Mouse (Mus musculus) forebrain, embryonic 15.5 days (tissue): ENCODE measurements at regions not wholly inside any gene's neighbourhood (a gene's known extent, or its start where the extent isn't known, plus 50 kb on each side); places are given as distances from the start of the nearest gene placed in this dataset.

Experiments
- ATAC-seq: fragments of 200-750 bp; cut with Nextera tagmentation; replicated peaks from 2 replicates; pipeline ENCODE4 v1.8.0; 2017; ENCODE audit warnings: mild to moderate bottlenecking, moderate TSS enrichment, moderate library complexity
- H3K27ac ChIP-seq: fragments of 300-500 bp; sonication (generic); replicated peaks from 2 replicates; pipeline ENCODE4 v1.5.1; 2015; ENCODE audit warnings: mild to moderate bottlenecking, inconsistent platforms
- H3K27me3 ChIP-seq: fragments of 300-500 bp; sonication (generic); 2 replicates; pipeline ENCODE4 v1.6.1; 2015; ENCODE audit warnings: inconsistent platforms
- H3K36me3 ChIP-seq: fragments of 300-500 bp; sonication (generic); 2 replicates; pipeline ENCODE4 v1.6.1; 2015; ENCODE audit warnings: mild to moderate bottlenecking, inconsistent platforms
- H3K4me1 ChIP-seq: fragments of 300-500 bp; sonication (generic); 2 replicates; pipeline ENCODE4 v1.6.1; 2015; ENCODE audit warnings: inconsistent platforms
- H3K4me2 ChIP-seq: fragments of 300-500 bp; sonication (generic); replicated peaks from 2 replicates; pipeline ENCODE4 v1.6.1; 2015; ENCODE audit warnings: mild to moderate bottlenecking, inconsistent platforms
- H3K4me3 ChIP-seq: fragments of 300-500 bp; sonication (generic); 2 replicates; pipeline ENCODE4 v1.5.1; 2015; ENCODE audit warnings: mild to moderate bottlenecking, inconsistent platforms
- H3K9ac ChIP-seq: fragments of 300-500 bp; sonication (generic); replicated peaks from 2 replicates; pipeline ENCODE4 v1.6.1; 2015; ENCODE audit warnings: mild to moderate bottlenecking, inconsistent platforms
- H3K9me3 ChIP-seq: fragments of 300-500 bp; sonication (generic); 2 replicates; pipeline ENCODE4 v1.6.1; 2016; ENCODE audit warnings: inconsistent platforms
- WGBS: fragments of 180-500 bp; shearing (Covaris S2); methylation state at CpG from one replicate; pipeline ENCODE4 v1.1.7; 2015; ENCODE audit warnings: mixed read lengths; 5-methylcytosine and 5-hydroxymethylcytosine counted together

DNA sequence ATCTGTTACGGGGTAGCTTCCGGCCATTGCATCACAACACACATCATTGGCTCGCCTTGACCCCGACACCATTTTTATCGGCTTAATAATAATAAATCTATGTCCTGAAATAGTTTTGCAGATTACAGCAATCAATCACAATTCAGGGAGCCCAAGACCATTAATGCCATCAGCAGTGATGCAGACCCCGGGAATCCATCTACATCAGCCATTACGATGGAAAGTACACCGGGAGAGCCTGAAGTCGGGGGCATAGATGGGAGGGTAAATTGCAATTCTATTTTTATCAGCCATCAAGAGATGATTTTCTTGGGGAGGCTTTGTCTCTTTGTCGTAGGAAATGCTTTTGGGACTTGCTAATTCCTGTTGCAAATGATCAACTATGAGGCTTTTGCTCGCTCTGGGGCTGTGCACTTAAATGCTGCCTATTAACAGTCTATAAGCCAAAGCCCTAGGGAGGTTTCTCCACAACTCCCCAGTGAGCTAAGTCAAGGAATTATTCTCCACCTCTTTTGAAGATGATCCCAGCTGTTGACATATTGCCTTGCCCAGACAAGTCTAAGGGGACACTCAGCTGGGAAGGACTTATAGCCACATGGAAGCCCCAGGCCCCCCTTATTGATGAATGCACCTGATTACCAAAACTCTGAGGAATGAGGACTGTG lies 173.4 kb downstream of the Pik3r1 start:
- no peak overlapping the region for H3K27ac ChIP-seq
- H3K36me3 ChIP-seq = no peaks in the 10 kb centered on the region
- no peak overlapping the region for H3K4me3 ChIP-seq
- WGBS = 86% methylated on average over 11 of the region's 11 CpGs
- H3K4me2 ChIP-seq = no peak overlapping the region
- no peaks in the 10 kb centered on the region for H3K27me3 ChIP-seq
- H3K9me3 ChIP-seq = no peaks in the 10 kb centered on the region
- ATAC-seq = no peak
- 0 out of 2 replicates have a peak, but pooled peaks cover 3% of the 10 kb centered on the region for H3K4me1 ChIP-seq
- no peak overlapping the region for H3K9ac ChIP-seq

DNA sequence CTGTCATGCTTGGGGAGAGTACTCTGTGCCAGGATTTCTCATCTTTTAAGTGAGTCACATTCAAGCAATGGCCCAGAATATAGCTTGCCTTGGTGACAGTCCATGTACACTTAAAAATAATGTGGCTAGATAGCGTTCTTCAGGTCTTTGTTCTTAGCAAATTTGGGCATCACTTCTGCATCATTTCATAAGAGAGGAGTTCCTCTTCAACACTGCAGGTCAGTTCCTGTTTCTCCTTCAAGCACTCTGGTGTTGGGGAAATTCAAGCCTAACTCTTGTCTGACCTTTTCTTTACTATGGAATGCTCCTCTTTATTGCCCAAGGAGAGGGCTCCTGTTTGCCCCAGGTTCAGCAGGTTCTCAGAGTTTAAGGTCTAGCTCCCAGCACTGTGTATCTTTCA lies 175.7 kb downstream of the Pik3r1 start:
- H3K27ac ChIP-seq = no peak overlapping the region
- no peak overlapping the region for H3K4me2 ChIP-seq
- no peaks in the 10 kb centered on the region for H3K4me1 ChIP-seq
- no peak for ATAC-seq
- no peaks in the 10 kb centered on the region for H3K9me3 ChIP-seq
- WGBS = 100% methylated on average over 1 of the region's 1 CpGs
- H3K4me3 ChIP-seq = no peak overlapping the region
- H3K9ac ChIP-seq = no peak overlapping the region
- H3K27me3 ChIP-seq = no peaks in the 10 kb centered on the region
- H3K36me3 ChIP-seq = no peaks in the 10 kb centered on the region

DNA sequence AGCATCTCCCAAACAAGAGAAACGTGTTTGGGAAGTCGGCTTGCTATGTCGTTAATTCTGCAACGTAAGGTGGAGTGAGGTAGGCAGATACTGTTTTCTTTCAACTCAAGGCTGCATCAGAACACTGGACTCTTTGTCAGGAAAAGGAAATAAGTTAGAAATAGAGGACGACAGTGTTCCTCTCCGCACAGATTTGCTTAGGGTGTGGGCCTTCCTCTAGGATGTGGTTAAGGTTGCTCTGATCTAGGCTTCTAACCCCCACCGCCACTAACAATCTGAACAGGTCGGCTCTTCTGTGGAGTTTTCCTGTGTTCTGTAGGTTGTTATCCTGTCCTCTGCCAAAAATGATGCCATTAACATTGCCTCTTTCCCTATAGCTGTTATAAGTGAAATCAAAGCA lies 179.1 kb downstream of the Pik3r1 start:
- 79% methylated on average over 8 of the region's 8 CpGs for WGBS

GRCm38 (mm10) chr13:101586787-101587186 lies 181.2 kb downstream of the Pik3r1 start:
- WGBS = 84% methylated on average over 2 of the region's 2 CpGs
- no peak overlapping the region for H3K9ac ChIP-seq
- H3K36me3 ChIP-seq = no peaks in the 10 kb centered on the region
- no peaks in the 10 kb centered on the region for H3K4me1 ChIP-seq
- H3K4me3 ChIP-seq = no peak overlapping the region
- ATAC-seq = no peak
- H3K9me3 ChIP-seq = no peaks in the 10 kb centered on the region
- no peak overlapping the region for H3K27ac ChIP-seq
- no peaks in the 10 kb centered on the region for H3K27me3 ChIP-seq
- no peak overlapping the region for H3K4me2 ChIP-seq

More for the DNA sequence above, 179.1 kb downstream of the Pik3r1 start:
- no peak overlapping the region for H3K4me3 ChIP-seq
- H3K36me3 ChIP-seq = no peaks in the 10 kb centered on the region
- no peaks in the 10 kb centered on the region for H3K9me3 ChIP-seq
- H3K4me2 ChIP-seq = no peak overlapping the region
- no peak overlapping the region for H3K27ac ChIP-seq
- no peak for ATAC-seq
- no peaks in the 10 kb centered on the region for H3K4me1 ChIP-seq
- H3K9ac ChIP-seq = no peak overlapping the region
- no peaks in the 10 kb centered on the region for H3K27me3 ChIP-seq

DNA sequence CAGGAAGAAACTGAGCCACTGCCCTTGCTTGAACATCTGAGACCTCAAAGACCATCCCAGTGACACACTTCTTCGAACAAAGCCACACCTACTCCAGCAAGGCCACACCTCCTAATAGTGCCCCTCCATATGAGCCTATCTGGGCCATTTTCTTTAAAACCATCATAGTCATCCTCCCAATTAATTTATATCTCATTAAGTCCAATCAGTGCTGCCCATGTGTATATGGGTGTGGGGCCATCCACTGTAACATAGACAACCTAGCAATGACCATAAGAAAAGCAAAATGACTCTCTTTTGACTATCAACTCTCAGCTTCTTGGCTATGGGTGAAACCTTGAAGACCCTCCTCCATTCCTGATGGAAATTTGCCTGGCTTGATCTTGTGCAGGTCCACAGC lies 191.5 kb downstream of the Pik3r1 start:
- no peak overlapping the region for H3K9ac ChIP-seq
- H3K27ac ChIP-seq = no peak overlapping the region
- no peak overlapping the region for H3K4me3 ChIP-seq
- no peaks in the 10 kb centered on the region for H3K27me3 ChIP-seq
- H3K9me3 ChIP-seq = no peaks in the 10 kb centered on the region
- H3K4me2 ChIP-seq = no peak overlapping the region
- WGBS = 96% methylated on average over 1 of the region's 1 CpGs
- no peak for ATAC-seq
- H3K36me3 ChIP-seq = no peaks in the 10 kb centered on the region
- H3K4me1 ChIP-seq = no peaks in the 10 kb centered on the region

DNA sequence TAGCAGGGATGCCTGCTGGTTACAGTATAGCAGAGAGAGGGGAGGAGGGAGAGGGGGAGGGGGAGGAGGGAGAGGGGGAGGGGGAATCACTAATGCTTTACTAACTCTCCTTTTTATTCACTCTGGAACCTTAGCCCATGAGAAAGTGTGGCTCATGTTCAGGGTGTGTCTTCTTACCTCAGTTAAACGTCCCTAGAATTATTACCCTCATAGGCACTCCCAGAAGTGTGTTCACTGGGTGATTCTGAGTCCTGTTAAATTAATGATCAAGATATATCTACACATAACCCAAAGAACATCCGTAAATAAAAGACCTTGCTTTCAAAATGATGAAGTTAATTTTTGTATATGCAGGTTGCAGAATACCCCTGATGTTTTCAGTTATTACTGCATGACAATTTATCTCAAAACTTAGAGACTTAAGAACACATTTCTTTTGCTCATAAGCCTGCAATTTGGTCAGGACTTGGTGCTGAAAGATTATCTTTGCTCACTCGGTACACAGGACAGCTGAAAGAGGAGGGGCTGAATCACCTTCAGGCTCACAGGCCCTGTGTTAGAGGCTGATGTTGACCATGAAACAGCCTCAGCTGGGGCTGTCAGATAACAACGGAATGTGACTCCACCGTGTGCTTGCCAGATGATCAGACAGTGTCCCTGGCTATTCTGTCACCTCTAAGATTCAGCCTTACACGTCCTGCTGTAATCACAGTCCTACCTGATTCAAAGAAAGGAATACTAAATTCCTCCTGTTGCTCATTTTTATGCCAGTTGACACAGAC lies 195.0 kb downstream of the Pik3r1 start:
- H3K9ac ChIP-seq = no peak overlapping the region
- H3K27ac ChIP-seq = no peak overlapping the region
- no peak for ATAC-seq
- no peak overlapping the region for H3K4me3 ChIP-seq
- no peaks in the 10 kb centered on the region for H3K36me3 ChIP-seq
- no peaks in the 10 kb centered on the region for H3K9me3 ChIP-seq
- WGBS = 85% methylated on average over 6 of the region's 6 CpGs
- H3K4me2 ChIP-seq = no peak overlapping the region
- 0 out of 2 replicates have a peak, but pooled peaks cover 3% of the 10 kb centered on the region for H3K4me1 ChIP-seq
- no peaks in the 10 kb centered on the region for H3K27me3 ChIP-seq

- Histone ChIP-seq H3K4me3 (no peak overlapping the region), H3K9ac (no peak overlapping the region), H3K9me3 (no peaks in the 10 kb centered on the region), H3K27ac (no peak overlapping the region), H3K27me3 (no peaks in the 10 kb centered on the region), H3K36me3 (no peaks in the 10 kb centered on the region), H3K4me1 (0 out of 2 replicates have a peak, but pooled peaks cover 3% of the 10 kb centered on the region), H3K4me2 (no peak overlapping the region)
- no peak for ATAC-seq
- 96% methylated on average over 9 of the region's 9 CpGs for WGBS
These were observed 195.8 kb downstream of the Pik3r1 start for GRCm38 (mm10) chr13:101572246-101572645.

- 0 out of 2 replicates have a peak, but pooled peaks cover 3% of the 10 kb centered on the region for H3K4me1 ChIP-seq
- no peaks in the 10 kb centered on the region for H3K27me3 ChIP-seq
- no peak for ATAC-seq
- no peak overlapping the region for H3K4me3 ChIP-seq
- H3K27ac ChIP-seq = no peak overlapping the region
- H3K9me3 ChIP-seq = no peaks in the 10 kb centered on the region
- H3K4me2 ChIP-seq = no peak overlapping the region
- no peaks in the 10 kb centered on the region for H3K36me3 ChIP-seq
- H3K9ac ChIP-seq = no peak overlapping the region
- WGBS = 54% methylated on average over 4 of the region's 4 CpGs
These were observed 198.0 kb downstream of the Pik3r1 start for GRCm38 (mm10) chr13:101570034-101570433.

- no peak for ATAC-seq
These were observed 198.9 kb downstream of the Pik3r1 start for GRCm38 (mm10) chr13:101568985-101569631.

DNA sequence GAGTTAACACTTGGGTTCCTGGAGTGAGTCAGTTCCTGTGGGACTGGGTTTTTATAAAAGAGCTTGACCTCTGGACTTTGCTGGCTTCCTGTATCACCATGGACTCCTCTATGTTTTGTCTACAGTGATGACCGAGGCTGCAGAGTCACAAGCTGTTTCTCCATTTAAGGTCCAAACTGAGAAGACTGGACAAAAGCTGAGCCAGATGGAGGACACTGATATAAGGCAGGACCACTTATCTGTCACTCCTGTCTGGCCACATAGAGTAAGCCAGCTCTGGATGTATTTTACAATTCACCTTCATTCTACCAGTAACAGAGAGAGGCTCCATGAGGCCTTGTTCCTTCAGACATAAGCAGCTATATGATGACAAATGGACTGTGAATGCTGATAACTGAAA lies 202.7 kb downstream of the Pik3r1 start:
- Histone ChIP-seq H3K9ac (no peak overlapping the region), H3K4me3 (no peak overlapping the region), H3K4me1 (0 out of 2 replicates have a peak, but pooled peaks cover 3% of the 10 kb centered on the region), H3K36me3 (no peaks in the 10 kb centered on the region), H3K27ac (no peak overlapping the region), H3K4me2 (no peak overlapping the region), H3K27me3 (no peaks in the 10 kb centered on the region), H3K9me3 (no peaks in the 10 kb centered on the region)
- no peak for ATAC-seq
- 89% methylated on average over 1 of the region's 1 CpGs for WGBS

More at GRCm38 (mm10) chr13:101568985-101569631, 198.9 kb downstream of the Pik3r1 start:
- H3K27me3 ChIP-seq = no peaks in the 10 kb centered on the region
- no peaks in the 10 kb centered on the region for H3K36me3 ChIP-seq
- H3K9ac ChIP-seq = no peak overlapping the region
- H3K27ac ChIP-seq = no peak overlapping the region
- H3K9me3 ChIP-seq = no peaks in the 10 kb centered on the region
- H3K4me3 ChIP-seq = no peak overlapping the region
- 0 out of 2 replicates have a peak, but pooled peaks cover 3% of the 10 kb centered on the region for H3K4me1 ChIP-seq
- 60% methylated on average over 6 of the region's 6 CpGs for WGBS
- H3K4me2 ChIP-seq = no peak overlapping the region

- 96% methylated on average over 3 of the region's 3 CpGs for WGBS
These were observed 212.6 kb downstream of the Pik3r1 start for GRCm38 (mm10) chr13:101555371-101555874.

GRCm38 (mm10) chr13:101553131-101553549 lies 214.9 kb downstream of the Pik3r1 start:
- no peak for ATAC-seq
- Histone ChIP-seq H3K9ac (no peak overlapping the region), H3K4me2 (no peak overlapping the region), H3K27ac (no peak overlapping the region), H3K4me3 (no peak overlapping the region), H3K36me3 (no peaks in the 10 kb centered on the region), H3K9me3 (no peaks in the 10 kb centered on the region), H3K4me1 (0 out of 2 replicates have a peak, but pooled peaks cover 3% of the 10 kb centered on the region), H3K27me3 (no peaks in the 10 kb centered on the region)
- 71% methylated on average over 8 of the region's 8 CpGs for WGBS

More at GRCm38 (mm10) chr13:101555371-101555874, 212.6 kb downstream of the Pik3r1 start:
- H3K36me3 ChIP-seq = no peaks in the 10 kb centered on the region
- no peak overlapping the region for H3K27ac ChIP-seq
- H3K4me3 ChIP-seq = no peak overlapping the region
- H3K27me3 ChIP-seq = no peaks in the 10 kb centered on the region
- H3K4me2 ChIP-seq = no peak overlapping the region
- H3K4me1 ChIP-seq = 0 out of 2 replicates have a peak, but pooled peaks cover 3% of the 10 kb centered on the region
- no peak overlapping the region for H3K9ac ChIP-seq
- no peak for ATAC-seq
- H3K9me3 ChIP-seq = no peaks in the 10 kb centered on the region
